In the genomic region with DNA sequence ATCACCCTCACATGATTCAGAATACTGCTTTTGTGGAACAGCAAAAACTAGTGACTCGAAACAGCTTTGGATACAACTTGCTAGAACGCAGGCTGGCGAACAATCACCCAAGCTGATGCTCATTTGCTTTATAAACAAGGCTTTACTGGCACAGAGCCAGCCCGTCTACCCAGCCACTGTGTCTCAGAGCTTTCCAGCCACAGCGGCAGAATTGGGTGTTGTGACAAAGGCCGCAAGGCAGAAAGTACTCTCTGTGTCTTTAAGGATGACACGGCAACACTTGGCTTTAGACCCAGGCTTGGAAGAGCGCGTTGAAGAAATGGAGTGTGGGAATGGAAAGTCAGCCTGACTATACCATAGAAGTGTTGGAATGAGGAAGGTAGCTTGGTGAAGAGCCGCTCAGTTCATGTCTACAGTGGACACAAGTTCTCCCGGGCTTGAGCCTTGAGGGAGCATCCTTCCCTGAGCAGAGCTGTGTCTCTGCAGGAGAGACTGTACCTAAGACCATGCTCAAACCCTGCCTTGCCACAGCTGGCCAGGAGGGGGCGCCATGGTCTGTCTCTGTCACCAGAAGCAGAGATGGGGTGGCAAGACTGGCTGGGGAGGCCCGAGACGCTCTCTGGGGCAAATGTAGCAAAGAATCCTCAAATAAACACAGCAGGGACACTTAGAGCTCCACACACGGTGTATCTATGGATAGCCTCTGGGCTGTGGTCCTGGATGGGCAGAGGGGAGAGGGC, we compare ENCODE assay signal across 10 mouse cellular contexts.
DNase-seq lines count a peak whose midpoint lies in the region; ATAC-seq and TF ChIP-seq lines count a peak whose summit lies in the region.
"Had no signal": no experiment of that assay in that cellular context is flagged by ENCODE, and none has a peak within 500 bp of the region (broad histone marks: within the 10 kb centered on the region; RNA-seq: fewer than 3 reads in every experiment).

No protein-coding gene starts in this region.

- no peaks in the 10 kb centered on the region for H3K4me1 ChIP-seq in kidney, postnatal 0 days (replicated peaks; ENCODE audit: insufficient read depth, low read length)
- H3K4me1 ChIP-seq in kidney, embryonic 14.5 days (ENCODE audit: control insufficient read depth, insufficient read depth, low read length): no peaks in the 10 kb centered on the region

- H3K9me3 ChIP-seq in kidney, postnatal 0 days (replicated peaks; ENCODE audit: low read length): no peaks in the 10 kb centered on the region
- no peaks in the 10 kb centered on the region for H3K9me3 ChIP-seq in kidney, embryonic 14.5 days (ENCODE audit: control insufficient read depth, low read length)
- H3K9me3 ChIP-seq: heart, embryonic 15.5 days; limb, embryonic 10.5 days had no signal

- no peaks in the 10 kb centered on the region for H3K27me3 ChIP-seq in kidney, postnatal 0 days (ENCODE audit: insufficient read depth, low read length)
- no peaks in the 10 kb centered on the region for H3K27me3 ChIP-seq in kidney, embryonic 14.5 days (ENCODE audit: control insufficient read depth, insufficient read depth, low read length)
- H3K27me3 ChIP-seq: heart, embryonic 15.5 days had no signal

- 66% methylated on average over 15 of the region's 15 CpGs for WGBS in kidney, postnatal 0 days
- 80% methylated on average over 15 of the region's 15 CpGs for WGBS in kidney, embryonic 14.5 days

- intact Hi-C loops in left cerebral cortex, postnatal 4 days (cut with DNase I): no loop called here

- no peak overlapping the region for H3K4me2 ChIP-seq in kidney, postnatal 0 days (ENCODE audit: low read length)
- no peak overlapping the region for H3K4me2 ChIP-seq in kidney, embryonic 14.5 days (replicated peaks; ENCODE audit: low read depth, low read length)
- H3K4me2 ChIP-seq: heart, embryonic 15.5 days had no signal

- no peak overlapping the region for H3K9ac ChIP-seq in kidney, postnatal 0 days (ENCODE audit: low read depth, low read length)
- H3K9ac ChIP-seq in kidney, embryonic 14.5 days (ENCODE audit: low read depth, low read length): no peak overlapping the region
- H3K9ac ChIP-seq: heart, embryonic 15.5 days had no signal

- TF ChIP-seq CTCF in kidney, postnatal 0 days (IDR thresholded peaks at IDR 0.05; ENCODE audit: low read depth): peak; percentile 36; the same call in 1 of the 2 replicates

- H3K36me3 ChIP-seq in kidney, postnatal 0 days (ENCODE audit: insufficient read depth, low read length): no peaks in the 10 kb centered on the region
- H3K36me3 ChIP-seq in kidney, embryonic 14.5 days (ENCODE audit: control insufficient read depth, insufficient read depth, low read length): no peaks in the 10 kb centered on the region
- H3K36me3 ChIP-seq: heart, embryonic 15.5 days; limb, embryonic 10.5 days had no signal

- no peak overlapping the region for H3K4me3 ChIP-seq in kidney, postnatal 0 days (replicated peaks; ENCODE audit: low read depth, low read length)
- H3K4me3 ChIP-seq in kidney, embryonic 14.5 days (ENCODE audit: low read length): no peak overlapping the region
- H3K4me3 ChIP-seq: heart, embryonic 15.5 days; limb, embryonic 10.5 days had no signal

- DNase-seq in kidney, postnatal 0 days (ENCODE audit: low spot score): peak; percentile 16
- DNase-seq in right cerebral cortex, postnatal 14 days: peak; percentile 59
- DNase-seq in right cerebral cortex, adult 18-20 months: no peak
- peak; percentile 72 for DNase-seq in left cerebral cortex, postnatal 4 days
- DNase-seq in spleen, postnatal 4 days (ENCODE audit: low spot score in 2 of 2): no peak

- H3K27ac ChIP-seq in kidney, postnatal 0 days: no peak overlapping the region
- H3K27ac ChIP-seq in kidney, embryonic 14.5 days (ENCODE audit: low read depth, low read length): no peak overlapping the region
- H3K27ac ChIP-seq: heart, embryonic 15.5 days; limb, embryonic 10.5 days had no signal

- no peak for ATAC-seq in kidney, postnatal 0 days (replicated peaks; ENCODE audit: low FRiP score, low read depth)
- no peak for ATAC-seq in kidney, embryonic 14.5 days (ENCODE audit: low FRiP score, low TSS enrichment)
- no peak for ATAC-seq in inflammation-experienced regulatory T-cells, adult 6 months
- ATAC-seq in CD4-positive, CD25-positive, alpha-beta regulatory T cell, adult 4 months: no peak

Comparison
In these comparisons a context has a peak if more than half of its experiments do, and no peak if none do; other contexts are left out.
1. DNase-seq: peak in kidney, postnatal 0 days (single experiment), right cerebral cortex, postnatal 14 days (single experiment) and left cerebral cortex, postnatal 4 days (single experiment); none in right cerebral cortex, adult 18-20 months (single experiment) and spleen, postnatal 4 days (0 of 2).